Mouse (Mus musculus) limb, embryonic 14.5 days (tissue): ENCODE results near the gene Dgke. TPM values are rescaled to one million over a fixed set of nuclear protein-coding genes. Genes with fewer than 3 reads are reported as not detected.

ENCODE experiments used
- ATAC-seq: fragments of 200-750 bp; cut with Nextera tagmentation; 2 replicates; pipeline ENCODE4 v1.8.0; 2017; ENCODE audit warnings: low read depth, moderate number of reproducible peaks, moderate TSS enrichment; ENCODE audit not compliant: low FRiP score
- DNase-seq: peaks from one replicate; pipeline ENCODE4 v3.0.0-alpha.2; 2015; ENCODE audit warnings: low spot score
- H3K27ac ChIP-seq: fragments of 300-500 bp; sonication (generic); replicated peaks from 2 replicates; pipeline ENCODE4 v1.5.1; 2014; ENCODE audit warnings: low read depth, mild to moderate bottlenecking, low read length, moderate library complexity, mixed read lengths
- H3K27me3 ChIP-seq: fragments of 300-500 bp; sonication (generic); 2 replicates; pipeline ENCODE4 v1.6.1; 2014; ENCODE audit warnings: low read length, mixed read lengths; ENCODE audit not compliant: control insufficient read depth, insufficient read depth
- H3K36me3 ChIP-seq: fragments of 300-500 bp; sonication (generic); 2 replicates; pipeline ENCODE4 v1.6.1; 2014; ENCODE audit warnings: mild to moderate bottlenecking, low read length, moderate library complexity, mixed read lengths; ENCODE audit not compliant: control insufficient read depth, insufficient read depth
- H3K4me1 ChIP-seq: fragments of 300-500 bp; sonication (generic); 2 replicates; pipeline ENCODE4 v1.6.1; 2014; ENCODE audit warnings: antibody characterized with exemption, low read length, mixed read lengths; ENCODE audit not compliant: control insufficient read depth, insufficient read depth
- H3K4me2 ChIP-seq: fragments of 300-500 bp; sonication (generic); replicated peaks from 2 replicates; pipeline ENCODE4 v1.6.1; 2014; ENCODE audit warnings: low read depth, mild to moderate bottlenecking, low read length, moderate library complexity; ENCODE audit not compliant: severe bottlenecking
- H3K4me3 ChIP-seq: fragments of 300-500 bp; sonication (generic); replicated peaks from 2 replicates; pipeline ENCODE4 v1.5.1; 2014; ENCODE audit warnings: low read length
- H3K9ac ChIP-seq: fragments of 300-500 bp; sonication (generic); 2 replicates; pipeline ENCODE4 v1.6.1; 2014; ENCODE audit warnings: mild to moderate bottlenecking, low read depth, low read length, moderate library complexity; ENCODE audit not compliant: severe bottlenecking
- H3K9me3 ChIP-seq: fragments of 300-500 bp; sonication (generic); 2 replicates; pipeline ENCODE4 v1.6.1; 2016; ENCODE audit warnings: low read length; ENCODE audit not compliant: control insufficient read depth
- POLR2A ChIP-seq: fragments of 200-500 bp; IDR thresholded peaks from 2 replicates; pipeline ENCODE4 v1.8.0; 2012; ENCODE audit warnings: inconsistent platforms, mild to moderate bottlenecking, moderate library complexity, borderline replicate concordance; ENCODE audit not compliant: insufficient read depth, insufficient read length; ENCODE audit errors: extremely low read depth
- WGBS: fragments of 180-500 bp; shearing (Covaris S2); extraction: QIAGEN DNeasy Blood & Tissue Kit; methylation state at CpG from one replicate; pipeline ENCODE4 v1.1.7; 2014; 5-methylcytosine and 5-hydroxymethylcytosine counted together
- polyA plus RNA-seq, 2 experiments: library from polyadenylated mRNA; depleted of rRNA in 1 of 2; stranded (reverse) in 1 of 2; unstranded in 1 of 2; fragments of >200 nt; fragmentation: Nextera tagmentation in 1 of 2; extraction: Ambion mirVana in 1 of 2; gene quantifications; 2 replicates each; pipeline versions ENCODE4 v1.2.1 to v1.2.3; 2012 to 2014

Dgke gene
- polyA plus RNA-seq, 2 experiments, result 3.3 to 6.2 TPM

DNA sequence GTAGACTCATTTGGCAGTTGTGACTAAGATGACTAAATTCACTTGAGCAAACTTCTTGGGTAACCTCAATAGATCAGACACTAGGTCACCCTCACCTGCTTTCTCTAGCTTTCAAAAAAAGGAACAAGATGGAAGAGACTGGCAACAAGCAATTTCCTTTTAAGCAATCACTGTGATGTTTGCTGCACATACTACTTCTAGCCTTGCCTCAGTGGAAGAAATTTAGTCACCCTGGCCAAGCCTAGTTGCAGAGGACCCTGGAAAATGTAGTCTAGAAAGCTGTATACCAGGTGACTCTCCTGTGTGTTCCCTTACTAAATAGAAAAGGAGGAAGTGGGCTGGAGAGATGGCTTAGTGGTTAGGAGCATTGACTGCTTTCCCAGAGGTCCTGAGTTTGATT is 60.2 kb downstream of the Dgke start:
- no peaks in the 10 kb centered on the region for H3K27me3 ChIP-seq
- ATAC-seq (no peak), DNase-seq (no peak)

GRCm38 (mm10) chr11:89005473-89005872 is 61.2 kb downstream of the Dgke start:
- ATAC-seq, result no peak
- Histone ChIP-seq H3K4me2 (no peak overlapping the region), H3K9me3 (no peaks in the 10 kb centered on the region), H3K4me3 (no peak overlapping the region), H3K27ac (no peak overlapping the region), H3K4me1 (no peaks in the 10 kb centered on the region), H3K36me3 (no peaks in the 10 kb centered on the region), H3K9ac (no peak overlapping the region), H3K27me3 (no peaks in the 10 kb centered on the region)
- no peak for TF ChIP-seq POLR2A
- 56% methylated on average over 5 of the region's 5 CpGs for WGBS
- no peak for DNase-seq

More for the DNA sequence above, 60.2 kb downstream of the Dgke start:
- H3K27ac ChIP-seq, result no peak overlapping the region
- no peak overlapping the region for H3K4me2 ChIP-seq
- no peaks in the 10 kb centered on the region for H3K4me1 ChIP-seq
- no peak overlapping the region for H3K9ac ChIP-seq
- no peaks in the 10 kb centered on the region for H3K9me3 ChIP-seq
- no peak for TF ChIP-seq POLR2A
- H3K4me3 ChIP-seq, result no peak overlapping the region
- H3K36me3 ChIP-seq, result no peaks in the 10 kb centered on the region

- Histone ChIP-seq H3K9me3 (no peaks in the 10 kb centered on the region), H3K27ac (no peak overlapping the region), H3K27me3 (peaks cover 16% of the 10 kb centered on the region), H3K4me2 (no peak overlapping the region), H3K36me3 (no peaks in the 10 kb centered on the region), H3K4me3 (no peak overlapping the region), H3K9ac (no peak overlapping the region), H3K4me1 (no peaks in the 10 kb centered on the region)
- WGBS, result 65% methylated on average over 4 of the region's 4 CpGs
- no peak for TF ChIP-seq POLR2A
- no peak for DNase-seq
- ATAC-seq, result no peak
Measured at GRCm38 (mm10) chr11:89003726-89004125, 62.9 kb downstream of the Dgke start.

DNA sequence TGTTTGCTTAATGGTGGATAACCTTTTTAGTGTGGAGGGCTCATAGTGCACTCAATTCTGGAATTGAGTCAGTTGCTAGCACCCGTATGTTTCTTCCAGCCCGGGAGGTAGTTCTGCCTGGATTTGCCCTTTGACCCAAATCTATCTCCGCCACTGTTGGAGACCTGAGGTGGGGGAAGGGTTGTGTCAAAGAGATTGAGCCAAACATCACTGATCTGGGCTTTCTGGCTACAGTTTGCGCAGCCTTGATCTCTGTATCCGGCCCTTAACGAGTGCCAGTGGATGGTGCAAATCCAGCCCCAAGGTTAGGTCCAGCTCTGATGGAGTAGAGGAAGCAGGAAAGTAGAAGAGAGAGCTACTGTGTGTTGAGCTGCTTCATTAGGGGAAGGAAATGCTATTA is 63.6 kb downstream of the Dgke start:
- peaks cover 17% of the 10 kb centered on the region for H3K27me3 ChIP-seq
- no peak overlapping the region for H3K4me3 ChIP-seq
- H3K36me3 ChIP-seq, result no peaks in the 10 kb centered on the region
- no peak overlapping the region for H3K4me2 ChIP-seq
- no peak overlapping the region for H3K27ac ChIP-seq
- no peak for TF ChIP-seq POLR2A
- no peaks in the 10 kb centered on the region for H3K4me1 ChIP-seq
- no peaks in the 10 kb centered on the region for H3K9me3 ChIP-seq
- no peak for DNase-seq
- no peak for ATAC-seq
- no peak overlapping the region for H3K9ac ChIP-seq
- WGBS, result 33% methylated on average over 6 of the region's 6 CpGs

DNA sequence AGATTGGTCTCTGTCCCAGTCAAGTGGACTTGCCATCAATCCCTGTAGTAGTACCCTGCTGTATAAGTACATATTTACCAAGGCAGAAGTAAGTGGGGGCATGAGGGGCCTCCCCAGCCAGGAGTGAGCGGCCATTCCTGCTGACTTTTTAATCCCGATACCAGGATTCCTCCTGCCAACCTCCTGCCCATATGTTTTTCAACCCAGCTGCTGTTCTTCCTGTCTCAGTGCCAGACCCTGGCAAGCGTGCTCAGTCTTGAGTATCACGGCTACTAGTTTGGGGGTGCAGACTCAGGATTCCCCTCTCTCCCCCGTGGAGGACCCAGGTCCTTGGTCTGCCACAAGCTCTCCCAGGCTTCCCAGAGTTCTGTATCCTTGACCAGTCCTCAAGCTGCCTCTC is 64.0 kb downstream of the Dgke start:
- H3K4me2 ChIP-seq, result no peak overlapping the region
- TF ChIP-seq POLR2A, result no peak

GRCm38 (mm10) chr11:89002068-89002467 is 64.6 kb downstream of the Dgke start:
- Histone ChIP-seq H3K27me3 (peaks cover 17% of the 10 kb centered on the region), H3K4me3 (no peak overlapping the region), H3K36me3 (no peaks in the 10 kb centered on the region), H3K27ac (no peak overlapping the region), H3K4me2 (no peak overlapping the region), H3K9ac (no peak overlapping the region), H3K4me1 (no peaks in the 10 kb centered on the region), H3K9me3 (no peaks in the 10 kb centered on the region)
- 86% methylated on average over 5 of the region's 5 CpGs for WGBS
- DNase-seq, result no peak
- no peak for ATAC-seq
- TF ChIP-seq POLR2A, result no peak

More for the DNA sequence above, 64.0 kb downstream of the Dgke start:
- 85% methylated on average over 5 of the region's 5 CpGs for whole genome bisulfite sequencing
- Histone ChIP-seq H3K9me3 (no peaks in the 10 kb centered on the region), H3K36me3 (no peaks in the 10 kb centered on the region), H3K4me3 (no peak overlapping the region), H3K9ac (no peak overlapping the region), H3K4me1 (no peaks in the 10 kb centered on the region), H3K27ac (no peak overlapping the region), H3K27me3 (peaks cover 17% of the 10 kb centered on the region)
- no peak for ATAC-seq
- DNase-seq, result no peak
